Mouse (Mus musculus): Measurements from ENCODE around the gene Ddx27.
A peak's percentile ranks its signal among the peaks of the same experiment; 100 is the strongest.
"Not testable (repeated sequence)": the region's sequence is repeated elsewhere in the genome, so short reads cannot be mapped to it uniquely, and the experiment has no call there.

Ddx27 gene

GRCm38 (mm10) chr2:167014702-167015381, at the start of gene Ddx27:
Gene Ddx27 (plus strand): TSS chr2:167015193.
- DNase-seq (ENCODE audit: low read depth, low spot score): peak; percentile 94

GRCm38 (mm10) chr2:166973153-166973552, 41.8 kb upstream of the Ddx27 start:
- no peak for DNase-seq (ENCODE audit: low read depth, low spot score)

GRCm38 (mm10) chr2:166974177-166974872, 40.7 kb upstream of the Ddx27 start:
- no peak for DNase-seq (ENCODE audit: low read depth, low spot score)

GRCm38 (mm10) chr2:166976356-166976755, 38.6 kb upstream of the Ddx27 start:
- no peak for DNase-seq (ENCODE audit: low read depth, low spot score)

- DNase-seq (ENCODE audit: low read depth, low spot score): no peak
Observed at GRCm38 (mm10) chr2:166977490-166977889, 37.5 kb upstream of the Ddx27 start.

- no peak for DNase-seq (ENCODE audit: low read depth, low spot score)
Observed at GRCm38 (mm10) chr2:166980161-166980560, 34.8 kb upstream of the Ddx27 start.

- peak; percentile 72 for DNase-seq (ENCODE audit: low read depth, low spot score)
Observed at GRCm38 (mm10) chr2:166983351-166983894, 31.6 kb upstream of the Ddx27 start.

- no peak for DNase-seq (ENCODE audit: low read depth, low spot score)
Observed at GRCm38 (mm10) chr2:166990861-166991260, 24.1 kb upstream of the Ddx27 start.

GRCm38 (mm10) chr2:166991945-166992344, 23.0 kb upstream of the Ddx27 start:
- no peak for DNase-seq (ENCODE audit: low read depth, low spot score)

GRCm38 (mm10) chr2:166995021-166995795, 19.8 kb upstream of the Ddx27 start:
- DNase-seq (ENCODE audit: low read depth, low spot score): peak; percentile 48

- peak; percentile 97 for DNase-seq (ENCODE audit: low read depth, low spot score)
Observed at GRCm38 (mm10) chr2:166995796-166996532, 19.0 kb upstream of the Ddx27 start, which contains the start of gene Stau1. Gene Stau1 (minus strand): TSS chr2:166996299.

- DNase-seq (ENCODE audit: low read depth, low spot score): no peak
Observed at GRCm38 (mm10) chr2:166996533-166996894, 18.5 kb upstream of the Ddx27 start.

- no peak for DNase-seq (ENCODE audit: low read depth, low spot score)
Observed at GRCm38 (mm10) chr2:167001486-167001885, 13.5 kb upstream of the Ddx27 start.

- peak; percentile 85 for DNase-seq (ENCODE audit: low read depth, low spot score)
Observed at GRCm38 (mm10) chr2:167004099-167004854, 10.7 kb upstream of the Ddx27 start.

- DNase-seq (ENCODE audit: low read depth, low spot score): no peak
Observed at GRCm38 (mm10) chr2:167006355-167006754, 8.6 kb upstream of the Ddx27 start.

GRCm38 (mm10) chr2:167007001-167007491, 7.9 kb upstream of the Ddx27 start:
- DNase-seq (ENCODE audit: low read depth, low spot score): no peak

GRCm38 (mm10) chr2:167007565-167007964, 7.4 kb upstream of the Ddx27 start:
- DNase-seq (ENCODE audit: low read depth, low spot score): not testable (repeated sequence)

GRCm38 (mm10) chr2:167009483-167009882, 5.5 kb upstream of the Ddx27 start:
- DNase-seq (ENCODE audit: low read depth, low spot score): no peak

- no peak for DNase-seq (ENCODE audit: low read depth, low spot score)
Observed at GRCm38 (mm10) chr2:167010546-167010945, 4.4 kb upstream of the Ddx27 start.

GRCm38 (mm10) chr2:167015382-167015718, 357 bp downstream of the Ddx27 start:
- DNase-seq (ENCODE audit: low read depth, low spot score): no peak

- DNase-seq (ENCODE audit: low read depth, low spot score): no peak
Observed at GRCm38 (mm10) chr2:167019396-167019795, 4.4 kb downstream of the Ddx27 start.

Data from R1 (cell line).